7 mouse cellular contexts compared by ENCODE assay signal in the genomic region with DNA sequence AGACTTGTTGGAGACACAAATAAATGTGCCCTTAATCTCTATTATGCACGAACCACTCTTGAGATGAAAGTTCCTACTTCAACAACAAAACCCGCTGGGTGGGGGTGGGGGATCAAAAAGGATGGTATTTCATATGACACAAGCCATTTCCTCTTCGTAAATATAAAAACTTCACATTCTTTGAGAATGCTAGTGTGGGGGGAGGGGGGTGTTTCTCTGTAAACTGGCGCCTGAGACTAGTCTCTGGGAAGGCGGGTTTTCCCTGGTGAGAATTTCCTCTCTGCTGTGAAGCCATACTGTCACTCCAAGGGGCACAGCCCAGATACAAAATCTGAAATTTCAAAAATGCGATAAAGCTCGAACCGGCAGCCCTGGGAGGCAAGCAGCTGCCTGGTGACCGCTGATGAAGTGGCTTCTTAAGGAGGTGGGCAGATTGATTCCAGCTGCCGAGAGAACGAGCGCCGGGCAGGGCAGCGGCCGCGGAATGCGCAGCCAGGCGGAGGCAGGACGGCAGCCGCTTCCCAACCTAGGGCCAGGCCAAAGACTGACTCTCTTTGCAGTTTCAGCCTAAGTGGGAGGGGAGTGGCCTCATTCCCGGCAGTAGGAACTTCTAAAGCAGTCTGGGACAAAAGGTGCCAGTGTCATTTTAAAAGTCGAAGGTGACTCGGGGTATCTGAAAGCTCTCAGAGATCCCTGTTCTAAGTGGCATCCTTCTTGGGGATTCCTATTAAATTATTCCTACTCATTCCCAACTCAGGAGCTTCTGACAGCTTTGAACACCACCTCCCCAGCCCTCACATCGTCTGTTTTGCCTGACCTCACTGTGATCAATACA. TPM values are rescaled to one million over a fixed set of nuclear protein-coding genes. Genes with fewer than 3 reads are reported as not detected.
DNase-seq lines count a peak whose midpoint lies in the region; ATAC-seq and TF ChIP-seq lines count a peak whose summit lies in the region.

No protein-coding gene starts in this region.

- no peak for TF ChIP-seq CTCF in MEL (IDR thresholded peaks at IDR 0.05 in 2 of 3, conservative IDR thresholded peaks at IDR 0.05 in 1 of 3; ENCODE audit: control insufficient read depth in 1 of 3, insufficient read depth in 1 of 3, low read depth in 2 of 3, low read length in 3 of 3, poor library complexity in 1 of 3, severe bottlenecking in 1 of 3)

- no peaks in the 10 kb centered on the region for H3K4me1 ChIP-seq in MEL (ENCODE audit: control insufficient read depth in 1 of 2, insufficient read depth in 2 of 2, low read length in 2 of 2)
- H3K4me1 ChIP-seq in intestine, embryonic 15.5 days (replicated peaks), result 0 out of 2 replicates have a peak, but pooled peaks cover 9% of the 10 kb centered on the region
- H3K4me1 ChIP-seq in liver, embryonic 16.5 days (ENCODE audit: control insufficient read depth, low read depth, low read length), result peaks cover 13% of the 10 kb centered on the region
- H3K4me1 ChIP-seq in neural tube, embryonic 14.5 days (ENCODE audit: control insufficient read depth, insufficient read depth, low read length), result 0 out of 2 replicates have a peak, but pooled peaks cover 4% of the 10 kb centered on the region

- H3K36me3 ChIP-seq in MEL (ENCODE audit: control insufficient read depth in 1 of 2, insufficient read depth in 2 of 2, low read length in 2 of 2), result no peaks in the 10 kb centered on the region
- H3K36me3 ChIP-seq in intestine, embryonic 15.5 days, result no peaks in the 10 kb centered on the region
- no peaks in the 10 kb centered on the region for H3K36me3 ChIP-seq in liver, embryonic 16.5 days (ENCODE audit: control insufficient read depth, insufficient read depth)
- H3K36me3 ChIP-seq in neural tube, embryonic 14.5 days (ENCODE audit: control insufficient read depth, insufficient read depth, low read length), result no peaks in the 10 kb centered on the region

- TF ChIP-seq POLR2A in MEL (IDR thresholded peaks at IDR 0.05; ENCODE audit: control insufficient read depth in 1 of 2, insufficient read depth in 1 of 2, low read depth in 1 of 2, low read length in 2 of 2, poor library complexity in 1 of 2), result no peak

- under 1% methylated on average over 24 of the region's 24 CpGs for WGBS in intestine, embryonic 15.5 days
- 1% methylated on average over 24 of the region's 24 CpGs for WGBS in liver, embryonic 16.5 days (ENCODE audit: insufficient replicate concordance)
- WGBS in neural tube, embryonic 14.5 days, result 1% methylated on average over 24 of the region's 24 CpGs

- peak; percentile 47; the same call in 1 of the 2 replicates for ATAC-seq in intestine, embryonic 15.5 days
- ATAC-seq in liver, embryonic 16.5 days (ENCODE audit: low read depth), result no peak
- ATAC-seq in neural tube, embryonic 14.5 days (ENCODE audit: low read depth), result no peak

- DNase-seq in MEL (ENCODE audit: low read depth, low spot score) (peak; percentile 50), adipocyte (ENCODE audit: low spot score) (no peak)
- DNase-seq in brain, adult 2 months (ENCODE audit: low read depth, low spot score), result peak; percentile 8
- DNase-seq in gastrocnemius, postnatal 36 days, result peak; percentile 28 to 39

- no peak overlapping the region for H3K27ac ChIP-seq in MEL (ENCODE audit: control insufficient read depth, low read depth, low read length)
- H3K27ac ChIP-seq in intestine, embryonic 15.5 days, result peak overlapping the region; percentile 55
- H3K27ac ChIP-seq in liver, embryonic 16.5 days (ENCODE audit: low read length), result no peak overlapping the region
- peak overlapping the region; percentile 44; the same call in 1 of the 2 replicates for H3K27ac ChIP-seq in neural tube, embryonic 14.5 days (ENCODE audit: low read depth, low read length)

- H3K9ac ChIP-seq in MEL (ENCODE audit: control insufficient read depth, low read depth, low read length, poor library complexity, severe bottlenecking), result peak overlapping the region; percentile 20; the same call in 1 of the 2 replicates
- peak overlapping the region; percentile 48; the same call in 1 of the 2 replicates for H3K9ac ChIP-seq in intestine, embryonic 15.5 days
- H3K9ac ChIP-seq in liver, embryonic 16.5 days (ENCODE audit: low read depth, low read length), result 0 out of 2 replicates have a peak overlapping the region, but pooled peaks have one; percentile 3
- peak overlapping the region; percentile 32; the same call in 1 of the 2 replicates for H3K9ac ChIP-seq in neural tube, embryonic 14.5 days (replicated peaks; ENCODE audit: low read depth, low read length)

- no peaks in the 10 kb centered on the region for H3K9me3 ChIP-seq in MEL (replicated peaks; ENCODE audit: insufficient read depth, low read length)
- no peaks in the 10 kb centered on the region for H3K9me3 ChIP-seq in intestine, embryonic 15.5 days
- no peaks in the 10 kb centered on the region for H3K9me3 ChIP-seq in liver, embryonic 16.5 days (replicated peaks; ENCODE audit: control insufficient read depth, low read length)
- no peaks in the 10 kb centered on the region for H3K9me3 ChIP-seq in neural tube, embryonic 14.5 days (ENCODE audit: control insufficient read depth, low read length)

- H3K79me2 ChIP-seq in MEL (ENCODE audit: control insufficient read depth, insufficient read depth, low read length, poor library complexity), result no peaks in the 10 kb centered on the region

- H3K4me3 ChIP-seq in MEL (ENCODE audit: control insufficient read depth in 1 of 2, insufficient read depth in 1 of 2, low read depth in 2 of 2, low read length in 2 of 2), result peak overlapping the region in 1 of 2 experiments; percentile 26; a peak in 2 of 4 replicates
- peak overlapping the region; percentile 62 for H3K4me3 ChIP-seq in intestine, embryonic 15.5 days (replicated peaks)
- H3K4me3 ChIP-seq in liver, embryonic 16.5 days (ENCODE audit: low read depth, low read length), result peak overlapping the region; percentile 64
- H3K4me3 ChIP-seq in neural tube, embryonic 14.5 days (ENCODE audit: low read depth, low read length), result peak overlapping the region; percentile 46

- H3K27me3 ChIP-seq in MEL (ENCODE audit: control insufficient read depth in 1 of 2, insufficient read depth in 2 of 2, low read length in 2 of 2), result no peaks in the 10 kb centered on the region; a peak in 1 of 4 replicates
- H3K27me3 ChIP-seq in intestine, embryonic 15.5 days (replicated peaks), result 0 out of 2 replicates have a peak, but pooled peaks cover 3% of the 10 kb centered on the region
- H3K27me3 ChIP-seq in liver, embryonic 16.5 days (ENCODE audit: control insufficient read depth, insufficient read depth, low read depth, low read length), result peaks cover 45% of the 10 kb centered on the region
- no peaks in the 10 kb centered on the region; the same call in 1 of the 2 replicates for H3K27me3 ChIP-seq in neural tube, embryonic 14.5 days (ENCODE audit: control insufficient read depth, insufficient read depth, low read length)

- intact Hi-C loops in gastrocnemius, postnatal 36 days (cut with DNase I), result no loop called here

- TF ChIP-seq RAD21 in MEL (IDR thresholded peaks at IDR 0.05; ENCODE audit: low read depth, low read length), result no peak

- peak overlapping the region; percentile 96 for H3K4me2 ChIP-seq in intestine, embryonic 15.5 days (replicated peaks)
- peak overlapping the region; percentile 71 for H3K4me2 ChIP-seq in liver, embryonic 16.5 days (ENCODE audit: low read depth, low read length)
- H3K4me2 ChIP-seq in neural tube, embryonic 14.5 days (ENCODE audit: low read depth, low read length), result peak overlapping the region; percentile 96

- TF ChIP-seq EP300 in MEL (IDR thresholded peaks at IDR 0.05; ENCODE audit: low read depth in 1 of 2, low read length in 2 of 2), result no peak

TF ChIP-seq in MEL, 35 proteins besides CTCF, POLR2A, EP300 and RAD21:
- no peak for TF ChIP-seq MYB (IDR thresholded peaks at IDR 0.05; ENCODE audit: low read depth, low read length)
- no peak for TF ChIP-seq MYC (IDR thresholded peaks at IDR 0.05; ENCODE audit: low read depth, low read length)
- TF ChIP-seq MEF2A (IDR thresholded peaks at IDR 0.05; ENCODE audit: extremely low read depth, insufficient replicate concordance, low read depth, low read length, poor library complexity, severe bottlenecking), result no peak
- no peak for TF ChIP-seq SMC3 (IDR thresholded peaks at IDR 0.05; ENCODE audit: low read depth, low read length)
- TF ChIP-seq ZMIZ1 (IDR thresholded peaks at IDR 0.05; ENCODE audit: low read depth, low read length), result no peak
- TF ChIP-seq MAZ (IDR thresholded peaks at IDR 0.05; ENCODE audit: low read depth, low read length), result no peak
- TF ChIP-seq MAX (IDR thresholded peaks at IDR 0.05; ENCODE audit: low read length), result no peak
- TF ChIP-seq POLR2AphosphoS5 (IDR thresholded peaks at IDR 0.05; ENCODE audit: borderline replicate concordance, low read depth, low read length), result no peak
- TF ChIP-seq RCOR1 (IDR thresholded peaks at IDR 0.05; ENCODE audit: low read depth, low read length), result no peak
- TF ChIP-seq GABPA (IDR thresholded peaks at IDR 0.05; ENCODE audit: low read depth, low read length), result no peak
- no peak for TF ChIP-seq POLR2AphosphoS2 (IDR thresholded peaks at IDR 0.05; ENCODE audit: low read length)
- no peak for TF ChIP-seq MXI1 (IDR thresholded peaks at IDR 0.05; ENCODE audit: low read depth, low read length)
- no peak for TF ChIP-seq MAFK (IDR thresholded peaks at IDR 0.05; ENCODE audit: borderline replicate concordance, low read depth, low read length)
- TF ChIP-seq KAT2A (conservative IDR thresholded peaks at IDR 0.05; ENCODE audit: low read depth, low read length), result no peak
- TF ChIP-seq USF1 (IDR thresholded peaks at IDR 0.05; ENCODE audit: low read depth, low read length), result no peak
- TF ChIP-seq UBTF (IDR thresholded peaks at IDR 0.05; ENCODE audit: borderline replicate concordance, insufficient read depth, low read depth, low read length), result no peak
- TF ChIP-seq ZNF384 (IDR thresholded peaks at IDR 0.05; ENCODE audit: low read depth, low read length), result no peak
- TF ChIP-seq ZKSCAN1 (IDR thresholded peaks at IDR 0.05; ENCODE audit: low read depth, low read length), result no peak
- TF ChIP-seq HCFC1 (IDR thresholded peaks at IDR 0.05; ENCODE audit: low read depth, low read length), result no peak
- no peak for TF ChIP-seq CHD2 (IDR thresholded peaks at IDR 0.05; ENCODE audit: low read length)

RNA-seq across cellular contexts. Expression of gene Prkg1, which starts 2.2 kb away (rescaled TPM):
- not detected in 2 replicates for total RNA-seq in MEL (2012; rRNA removed)
- polyA plus RNA-seq in MEL (2012; ENCODE audit: insufficient read depth in 1 of 2, insufficient read length in 2 of 2, low read depth in 1 of 2, low replicate concordance in 2 of 2, missing spikeins in 1 of 2), result not detected
- total RNA-seq in gastrocnemius, postnatal 36 days (2021), result 10 to 100 TPM; 23.1 to 37.4 TPM
- polyA plus RNA-seq in intestine, embryonic 15.5 days (2015; fragmentation: Nextera tagmentation; extraction: Ambion mirVana), result 8.3 and 9.1 TPM in 2 replicates
- polyA plus RNA-seq in liver, embryonic 16.5 days (2015; fragmentation: Nextera tagmentation; extraction: Ambion mirVana), result 0.65 and 1.3 TPM in 2 replicates
- polyA plus RNA-seq in neural tube, embryonic 14.5 days (2014; fragmentation: Nextera tagmentation; extraction: Ambion mirVana), result 10.3 and 11.4 TPM in 2 replicates

Comparison
In these comparisons a context has a peak if more than half of its experiments do, and no peak if none do; other contexts are left out.
1. H3K27ac ChIP-seq: peak in intestine, embryonic 15.5 days (single experiment) and neural tube, embryonic 14.5 days (single experiment); none in MEL (single experiment) and liver, embryonic 16.5 days (single experiment).
2. Peak in every context shown above with its lines, with median percentiles within 50 percentile points of each other: H3K9ac ChIP-seq and H3K4me2 ChIP-seq.